Mouse (Mus musculus): Measurements from ENCODE around the gene Bmp2. TPM values are rescaled to one million over a fixed set of nuclear protein-coding genes. Genes with fewer than 3 reads are reported as not detected.

Gene Bmp2
- total RNA-seq (2023), result 0.13 TPM in 1 of 2 replicates, not detected in the other

GRCm38 (mm10) chr2:133552031-133552841, at the start of gene Bmp2:
TSS of gene Bmp2 (plus strand) at chr2:133552159.

All from neutrophil, adult 65 days (primary cell).